Mouse (Mus musculus) embryo, embryonic 10.5 days (tissue): ENCODE results near the gene Coq8b.

Experiments
- DNase-seq: peaks from one replicate; pipeline ENCODE4 v3.0.0-alpha.2; 2015; ENCODE audit warnings: low spot score

The Coq8b gene

GRCm38 (mm10) chr7:27273739-27274351 is 41.0 kb downstream of the Coq8b start:
- DNase-seq, result peak; percentile 68

- DNase-seq, result no peak
Measured at GRCm38 (mm10) chr7:27274916-27275315, 42.1 kb downstream of the Coq8b start.

- DNase-seq, result no peak
Measured at GRCm38 (mm10) chr7:27276021-27276420, 43.2 kb downstream of the Coq8b start.

- no peak for DNase-seq
Measured at GRCm38 (mm10) chr7:27277191-27277590, 44.4 kb downstream of the Coq8b start.

- no peak for DNase-seq
Measured at GRCm38 (mm10) chr7:27281717-27282116, 48.9 kb downstream of the Coq8b start.

- DNase-seq, result no peak
Measured at GRCm38 (mm10) chr7:27282225-27282624, 49.4 kb downstream of the Coq8b start.

- DNase-seq, result peak; percentile 65
Measured at GRCm38 (mm10) chr7:27284865-27285697, 52.3 kb downstream of the Coq8b start.

- DNase-seq, result peak; percentile 91
Measured at GRCm38 (mm10) chr7:27285698-27286066, 52.9 kb downstream of the Coq8b start.

GRCm38 (mm10) chr7:27288732-27289131 is 55.9 kb downstream of the Coq8b start:
- no peak for DNase-seq

- no peak for DNase-seq
Measured at GRCm38 (mm10) chr7:27290555-27290954, 57.7 kb downstream of the Coq8b start.

GRCm38 (mm10) chr7:27291795-27292466 is 59.1 kb downstream of the Coq8b start:
- no peak for DNase-seq

GRCm38 (mm10) chr7:27295956-27296355 is 63.1 kb downstream of the Coq8b start:
- no peak for DNase-seq

GRCm38 (mm10) chr7:27296518-27296917 is 63.7 kb downstream of the Coq8b start:
- DNase-seq, result no peak

GRCm38 (mm10) chr7:27298033-27298610 is 65.3 kb downstream of the Coq8b start:
- no peak for DNase-seq

GRCm38 (mm10) chr7:27298816-27299215 is 66.0 kb downstream of the Coq8b start:
- DNase-seq, result no peak

GRCm38 (mm10) chr7:27300351-27300750 is 67.5 kb downstream of the Coq8b start:
- DNase-seq, result no peak

- DNase-seq, result no peak
Measured at GRCm38 (mm10) chr7:27300801-27301200, 68.0 kb downstream of the Coq8b start.

- DNase-seq, result peak; percentile 85
Measured at GRCm38 (mm10) chr7:27302172-27302571, 69.3 kb downstream of the Coq8b start.

GRCm38 (mm10) chr7:27305091-27305730 is 72.4 kb downstream of the Coq8b start:
- DNase-seq, result no peak

- DNase-seq, result peak; percentile 53
Measured at GRCm38 (mm10) chr7:27306161-27307160, 73.6 kb downstream of the Coq8b start.

GRCm38 (mm10) chr7:27307551-27307950 is 74.7 kb downstream of the Coq8b start:
- no peak for DNase-seq
